Mouse (Mus musculus): Measurements from ENCODE around the gene Mnt.
"Not testable (repeated sequence)": the region's sequence is repeated elsewhere in the genome, so short reads cannot be mapped to it uniquely, and the experiment has no call there.

Gene Mnt

GRCm38 (mm10) chr11:74830256-74831161 is at the start of gene Mnt:
TSS of gene Mnt (plus strand) at chr11:74830920.
- peak; percentile 97 to 99 for DNase-seq

DNA sequence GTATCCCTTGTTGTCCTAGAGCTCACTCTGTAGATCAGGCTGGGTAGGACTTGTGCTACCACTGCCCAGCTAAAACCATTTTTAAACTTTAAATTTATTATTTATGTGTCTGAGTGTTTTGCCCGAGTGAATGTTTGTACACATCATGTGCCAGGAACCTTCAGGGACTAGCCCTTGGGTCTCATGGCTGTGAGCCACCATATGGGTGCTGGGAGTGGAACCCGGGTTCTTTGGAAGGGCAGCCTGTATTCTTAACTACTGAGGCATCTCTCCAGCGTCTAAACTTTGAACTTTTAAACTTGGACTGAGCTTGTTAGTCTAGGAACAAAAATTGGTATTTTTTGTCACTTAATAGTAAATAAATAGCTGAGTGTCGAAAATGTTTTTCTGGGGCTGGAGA is 37.8 kb upstream of the Mnt start:
- DNase-seq = no peak

GRCm38 (mm10) chr11:74800658-74801057 is 30.1 kb upstream of the Mnt start:
- DNase-seq = no peak

DNA sequence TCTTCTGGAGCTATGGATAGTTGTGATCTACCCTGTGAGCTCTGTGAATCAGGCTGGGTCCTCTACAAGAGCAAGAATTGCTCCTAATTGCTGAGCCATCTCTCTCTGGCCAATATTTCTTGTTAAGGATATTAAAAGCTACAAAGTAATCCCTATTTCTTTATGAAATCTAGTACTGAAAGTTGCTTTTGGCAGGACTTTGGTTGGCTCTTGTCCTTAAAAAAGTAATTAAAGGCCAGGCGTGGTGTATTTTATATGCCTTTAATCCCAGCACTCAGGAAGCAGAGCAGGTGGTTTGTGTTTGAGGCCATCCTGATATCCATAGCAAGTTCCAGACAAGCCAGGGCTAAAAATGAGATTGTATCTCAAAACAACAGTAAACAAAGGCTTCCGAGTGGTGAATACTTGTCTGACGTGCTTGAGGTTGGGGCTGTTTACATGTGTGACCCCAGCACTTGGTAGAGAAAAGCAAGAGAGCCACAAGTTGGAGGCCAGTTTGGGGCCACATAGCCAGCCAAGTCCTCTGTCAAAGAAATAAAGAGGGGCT is 26.6 kb upstream of the Mnt start:
- no peak for DNase-seq

GRCm38 (mm10) chr11:74807246-74807882 is 23.4 kb upstream of the Mnt start:
- DNase-seq = no peak

DNA sequence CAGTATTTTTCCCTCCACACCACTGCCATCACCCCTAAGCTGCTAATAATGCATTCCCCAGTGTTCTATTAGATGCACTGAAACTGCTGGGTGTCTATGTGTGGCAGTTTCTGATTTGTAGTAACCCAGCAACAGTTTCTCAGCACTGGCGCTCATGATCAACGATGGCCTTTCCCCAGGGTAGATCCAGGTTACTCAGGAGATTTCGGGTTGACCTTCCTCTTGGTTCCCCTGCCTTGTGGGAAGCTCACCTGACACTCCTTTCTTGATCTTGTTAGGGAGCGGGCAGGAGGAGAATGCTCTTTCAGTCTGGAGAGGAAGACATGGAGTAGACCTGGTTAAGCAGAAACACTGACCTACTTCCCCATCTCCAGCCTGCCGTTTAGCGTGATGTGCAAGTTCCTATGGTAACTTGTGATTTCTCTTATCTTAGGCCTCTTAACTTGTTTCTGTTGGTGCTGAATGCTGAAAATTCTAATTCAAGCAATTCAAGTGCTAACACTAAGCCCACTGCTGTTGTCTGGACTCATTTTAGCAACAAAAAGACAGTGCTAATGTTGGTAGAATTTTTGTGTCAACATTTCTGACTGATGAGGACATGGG is 22.4 kb upstream of the Mnt start:
- DNase-seq = no peak

GRCm38 (mm10) chr11:74810134-74810533 is 20.6 kb upstream of the Mnt start:
- no peak for DNase-seq

DNA sequence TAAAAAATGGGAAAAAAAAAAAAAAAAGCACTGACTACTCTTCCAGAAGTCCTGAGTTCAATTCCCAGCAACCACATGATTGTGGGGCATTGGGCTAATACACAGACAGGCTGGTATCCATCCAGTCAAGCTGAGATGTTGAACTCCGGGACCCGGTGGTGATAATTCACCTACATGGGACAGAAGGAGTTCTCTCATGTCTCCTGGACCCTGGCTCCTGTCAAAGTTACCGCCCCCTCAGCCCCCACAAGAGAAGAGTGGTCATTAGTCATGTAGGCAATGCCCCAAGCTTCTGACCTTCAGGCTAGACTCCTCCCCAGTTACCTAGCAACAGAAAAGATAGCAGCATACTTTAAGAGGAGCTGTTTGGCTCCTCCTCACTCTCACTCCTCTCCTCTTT is 19.7 kb upstream of the Mnt start:
- not testable (repeated sequence) for DNase-seq

DNA sequence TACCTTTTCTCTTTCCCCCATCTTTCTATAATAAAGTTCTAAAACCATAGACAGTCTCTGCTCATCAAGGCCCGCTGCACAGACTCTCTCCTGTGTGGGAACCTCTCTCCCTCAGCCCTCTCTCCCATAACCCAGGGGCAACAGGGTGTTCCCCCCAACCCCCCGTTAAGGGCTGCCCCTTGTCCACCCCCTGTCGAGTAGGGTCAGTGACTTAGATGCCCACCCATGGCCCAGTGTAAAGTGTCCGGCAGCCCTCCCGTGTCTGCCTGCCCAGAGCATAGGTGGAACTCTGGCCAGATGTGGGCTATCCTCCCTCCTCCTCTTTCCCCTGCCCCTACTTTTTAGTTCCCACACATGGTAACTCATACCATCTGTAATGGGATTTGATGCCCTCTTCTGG is 19.2 kb upstream of the Mnt start:
- DNase-seq = no peak

DNA sequence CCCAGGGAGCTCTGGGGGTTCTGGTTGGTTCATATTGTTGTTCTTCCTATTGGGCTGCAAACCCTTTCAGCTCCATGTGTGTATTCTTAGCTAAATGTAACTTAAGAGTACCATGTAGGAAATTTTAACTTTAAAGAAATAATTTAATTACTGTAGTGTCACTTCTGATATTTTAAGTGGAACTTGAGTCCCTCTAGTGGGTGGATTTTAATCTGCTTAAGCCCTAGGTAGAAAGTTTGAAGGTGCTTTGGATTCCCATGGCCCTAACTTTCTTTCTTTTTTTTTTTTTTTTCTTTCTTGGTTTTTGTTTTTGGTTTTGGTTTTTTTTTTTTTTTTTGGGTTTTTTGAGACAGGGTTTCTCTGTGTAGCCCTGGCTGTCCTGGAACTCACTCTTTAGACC is 14.9 kb upstream of the Mnt start:
- no peak for DNase-seq

GRCm38 (mm10) chr11:74820921-74821320 is 9.8 kb upstream of the Mnt start:
- no peak for DNase-seq

GRCm38 (mm10) chr11:74821463-74821862 is 9.3 kb upstream of the Mnt start:
- DNase-seq = peak in 1 of 2 experiments; percentile 61

GRCm38 (mm10) chr11:74822746-74823440 is 7.8 kb upstream of the Mnt start:
- DNase-seq = peak in 1 of 2 experiments; percentile 52

GRCm38 (mm10) chr11:74826151-74826550 is 4.6 kb upstream of the Mnt start:
- DNase-seq = peak in 1 of 2 experiments; percentile 47

GRCm38 (mm10) chr11:74826702-74827101 is 4.0 kb upstream of the Mnt start:
- peak in 1 of 2 experiments; percentile 30 for DNase-seq

GRCm38 (mm10) chr11:74827791-74828403 is 2.8 kb upstream of the Mnt start:
- DNase-seq = peak in 1 of 2 experiments; percentile 10

DNA sequence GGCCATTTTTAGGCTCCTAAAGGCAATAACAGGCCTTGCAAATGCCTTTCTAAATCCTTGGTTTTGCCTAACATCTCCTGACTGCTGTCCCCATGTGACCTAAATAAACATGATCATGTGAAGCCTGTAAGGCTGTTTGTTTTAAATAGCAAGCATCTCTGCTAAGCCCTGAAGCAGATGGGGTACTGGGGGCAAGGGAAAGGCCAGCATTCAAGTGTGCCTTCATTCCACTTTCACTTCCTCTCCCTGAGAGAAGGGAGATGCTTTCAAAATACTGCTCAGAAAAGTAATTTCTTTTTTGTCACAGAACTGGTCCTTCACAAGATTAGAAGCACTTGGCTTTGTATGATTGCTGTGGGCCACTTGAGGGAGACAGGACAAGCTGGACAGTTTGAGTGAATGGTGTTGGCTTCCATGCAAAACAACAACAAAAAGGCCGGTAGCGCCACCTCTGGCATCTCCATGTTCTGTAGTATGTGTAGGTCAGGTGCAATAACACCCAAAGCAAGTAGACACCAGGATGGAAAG is 2.3 kb upstream of the Mnt start:
- peak in 1 of 2 experiments; percentile 41 for DNase-seq

DNA sequence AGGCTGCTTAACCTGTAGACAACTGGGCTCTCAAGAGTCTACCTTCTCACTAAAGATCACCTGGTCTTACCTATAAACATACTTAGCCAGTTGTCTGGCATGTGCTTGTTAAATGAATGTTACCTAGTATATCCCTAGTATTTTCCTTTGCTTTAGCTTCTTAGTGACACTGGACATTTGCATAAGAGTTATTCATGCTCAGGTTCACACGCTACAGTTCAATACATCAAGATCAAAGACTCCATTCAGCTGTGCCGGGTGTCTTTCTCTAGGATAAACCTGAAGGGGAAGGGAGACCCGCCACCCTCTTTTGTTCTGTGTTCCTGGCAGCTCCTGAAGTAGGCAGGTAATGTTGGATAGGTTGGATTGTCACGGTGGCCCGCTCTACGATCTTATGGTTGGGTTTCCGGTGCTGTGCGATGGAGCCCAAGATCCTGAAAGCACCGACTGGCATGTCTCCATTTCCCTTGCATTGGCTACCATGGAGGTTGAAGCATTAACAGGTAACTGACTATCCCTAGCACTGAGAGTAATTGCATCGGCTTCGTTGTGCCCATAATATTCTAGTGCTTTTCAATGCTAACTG is 1.7 kb upstream of the Mnt start:
- DNase-seq = no peak

DNA sequence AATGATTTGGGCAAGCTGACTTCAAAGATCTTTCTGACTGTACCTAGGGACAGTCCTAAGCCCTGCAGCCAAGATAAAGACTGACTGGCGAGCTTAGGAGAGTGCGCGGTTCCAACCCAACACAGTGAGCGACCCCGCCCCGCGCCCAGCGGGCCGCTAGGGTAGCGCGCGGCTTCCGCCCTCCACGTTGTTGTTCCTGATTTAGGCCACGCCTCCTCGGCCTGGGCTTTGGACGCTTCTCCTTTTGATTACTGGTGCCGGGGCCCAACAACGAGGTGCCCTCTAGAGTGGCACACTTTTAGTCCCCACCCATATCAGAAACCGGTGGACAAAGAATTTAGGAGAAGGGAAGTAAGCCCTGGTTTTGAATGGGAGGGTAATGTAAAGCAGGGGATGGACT is 908 bp upstream of the Mnt start:
- DNase-seq = peak; percentile 88 to 93

- DNase-seq = peak; percentile 70 to 81
Measured at GRCm38 (mm10) chr11:74831191-74831605, 478 bp downstream of the Mnt start.
